Mouse (Mus musculus) olfactory bulb, adult 2 months (tissue): ENCODE data around the gene Ewsr1.

Source experiments
- CTCF ChIP-seq: fragments of 200-500 bp; IDR thresholded peaks from 2 replicates; pipeline ENCODE4 v1.5.1; 2012; ENCODE audit warnings: low read depth, mild to moderate bottlenecking, low read length, moderate library complexity; ENCODE audit not compliant: insufficient read depth
- POLR2A ChIP-seq: fragments of 200-500 bp; IDR thresholded peaks from 2 replicates; pipeline ENCODE4 v1.6.1; 2012; ENCODE audit warnings: mild to moderate bottlenecking, low read depth, low read length, moderate library complexity; ENCODE audit not compliant: insufficient read depth

DNA sequence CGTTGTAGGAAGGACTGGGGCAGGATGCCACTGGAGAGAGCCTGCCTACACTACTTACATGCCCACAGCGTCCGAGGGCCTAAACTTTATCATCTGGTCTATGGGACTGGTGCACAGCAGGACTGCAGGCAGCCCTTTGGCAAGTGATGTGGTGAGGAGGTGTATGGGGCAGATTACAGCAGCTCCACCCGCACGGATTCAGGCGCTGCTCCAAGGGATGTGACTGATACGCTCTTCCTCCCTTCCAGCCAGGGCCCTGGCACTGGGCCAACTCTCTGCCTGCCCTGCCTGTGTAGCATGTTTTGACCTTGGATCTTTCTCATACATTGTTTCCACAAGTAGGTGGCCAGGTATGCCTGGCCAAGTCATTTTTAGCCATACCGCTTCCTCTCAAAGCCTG, 41.6 kb upstream of the Ewsr1 start:
- TF ChIP-seq CTCF = no peak
- TF ChIP-seq POLR2A = no peak
